Mouse (Mus musculus) spleen, adult 12 weeks (tissue): ENCODE measurements around the gene Kcnab1.

Source experiments
- DNase-seq: peaks from one replicate; pipeline ENCODE4 v3.0.0; 2022; ENCODE audit warnings: low spot score

Gene Kcnab1

DNA sequence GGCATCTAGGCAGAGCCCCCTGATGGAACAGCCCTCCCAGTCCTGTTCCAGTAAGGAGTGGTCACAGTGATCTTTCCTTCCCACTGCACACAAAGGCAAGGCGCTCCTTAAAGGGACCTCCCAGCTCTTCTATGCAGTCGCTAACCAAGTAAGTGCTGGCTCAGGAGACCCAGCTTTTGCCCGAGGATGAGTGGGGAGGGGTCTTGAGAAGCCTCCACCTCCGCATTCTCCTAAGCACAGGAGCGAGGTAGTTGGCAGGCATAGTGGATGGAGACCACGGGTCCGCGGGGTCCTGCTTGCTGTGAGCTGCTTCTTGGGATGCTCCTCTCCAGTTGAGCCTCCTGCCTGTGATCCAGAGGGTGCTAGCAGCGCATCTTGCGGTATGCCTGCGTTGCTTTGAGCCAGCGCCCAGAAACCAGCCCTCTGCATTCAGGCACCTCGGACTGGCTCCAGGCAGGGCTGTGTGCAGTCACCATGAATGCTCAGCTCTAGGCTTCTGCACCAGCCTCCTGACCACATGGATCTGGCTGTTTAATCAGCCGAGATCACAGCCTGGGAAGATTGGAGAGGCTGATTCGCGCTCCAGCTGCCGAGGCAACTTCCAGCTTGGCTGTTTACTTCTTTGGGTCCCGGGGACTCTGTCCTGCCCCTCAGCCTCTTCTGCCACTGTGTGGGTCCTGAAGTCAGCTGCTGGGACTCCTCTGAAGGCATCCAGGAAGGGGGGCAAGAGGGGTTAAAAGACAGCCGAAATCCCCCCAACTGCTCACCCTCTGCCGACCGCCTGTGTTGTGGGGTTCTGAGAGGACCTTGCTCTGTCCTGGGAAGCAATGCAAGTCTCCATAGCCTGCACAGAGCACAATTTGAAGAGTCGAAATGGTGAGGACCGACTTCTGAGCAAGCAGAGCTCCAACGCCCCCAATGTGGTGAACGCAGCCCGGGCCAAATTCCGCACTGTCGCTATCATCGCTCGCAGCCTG is at the start of gene Kcnab1:
TSS of gene Kcnab1 (plus strand) at position 440 of the 977 bp plus-strand sequence.
- no peak for DNase-seq

DNA sequence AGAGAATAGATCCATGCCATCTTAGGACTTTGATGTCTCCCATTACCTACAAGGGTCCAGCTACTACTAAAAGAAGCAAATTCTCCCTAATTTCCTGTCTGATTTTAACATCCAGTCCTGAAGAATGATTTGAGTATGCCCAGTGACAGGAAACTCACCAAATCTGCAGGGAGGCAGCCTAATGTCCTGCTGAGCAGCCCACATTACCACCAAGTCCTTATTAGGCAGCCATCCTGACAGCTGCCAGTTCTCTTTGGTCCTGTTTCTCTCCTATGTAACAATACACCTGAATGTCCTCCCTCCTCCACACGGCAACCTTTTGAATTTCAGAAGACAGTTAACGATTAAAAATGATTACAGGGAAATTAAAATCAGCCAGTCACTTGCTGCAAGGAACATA is 20.9 kb upstream of the Kcnab1 start:
- no peak for DNase-seq

DNA sequence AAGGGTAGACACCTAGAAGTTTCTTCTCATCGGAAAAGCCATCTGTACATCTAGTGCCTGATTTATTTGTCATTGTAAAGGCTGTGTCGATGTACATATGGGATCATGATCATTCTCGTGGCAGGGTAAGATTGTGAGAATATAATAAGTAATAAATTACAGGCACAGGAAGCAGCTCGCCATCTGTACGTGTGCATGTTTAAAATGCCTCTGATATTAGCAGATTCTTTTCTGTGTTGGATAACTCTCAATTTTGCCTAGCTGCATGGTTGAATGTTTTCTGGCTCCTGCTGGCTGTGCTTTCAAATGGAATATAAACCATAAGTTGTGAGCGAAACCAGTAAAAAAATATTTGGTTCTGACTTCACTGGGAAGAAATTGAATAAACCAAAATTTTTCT is 5.1 kb upstream of the Kcnab1 start:
- no peak for DNase-seq

DNA sequence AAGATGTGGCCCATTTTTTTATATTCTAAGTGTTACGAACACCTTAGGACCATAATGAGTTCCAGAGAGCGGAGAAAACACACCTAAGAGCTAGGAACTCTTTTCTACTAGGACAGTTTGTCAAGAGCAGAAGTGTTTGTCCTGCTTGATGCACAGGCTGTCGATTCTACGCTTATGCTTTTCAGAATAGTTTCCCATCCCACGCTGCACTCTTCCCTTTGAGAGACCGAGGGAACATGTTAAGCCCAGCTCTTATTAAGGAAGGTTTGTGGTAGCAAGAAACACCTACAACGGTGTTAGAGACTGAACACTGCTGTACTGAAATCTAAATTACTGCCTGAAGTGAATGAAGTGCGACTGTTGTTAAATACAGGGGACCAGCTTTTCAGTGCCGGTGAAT is 1.0 kb downstream of the Kcnab1 start:
- no peak for DNase-seq

DNA sequence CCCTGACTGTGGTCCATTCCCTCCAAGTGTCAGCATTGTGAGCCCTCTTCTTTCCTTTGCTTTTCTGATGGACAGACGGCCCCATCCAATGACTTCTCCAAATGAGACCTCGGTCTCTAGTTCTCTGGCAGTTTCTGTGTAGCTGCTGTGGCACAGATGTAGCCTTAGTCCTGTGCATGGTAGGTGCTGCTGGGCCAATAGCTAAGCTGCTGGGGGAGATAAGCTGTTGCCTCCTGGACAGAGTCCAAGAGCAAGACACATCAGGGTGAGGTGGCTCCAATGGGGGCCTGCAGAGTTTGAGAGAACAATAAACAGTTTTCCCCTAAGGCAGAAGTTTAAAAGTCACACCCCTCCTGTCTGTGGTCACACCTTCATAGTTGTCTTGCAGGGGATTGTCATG is 2.0 kb downstream of the Kcnab1 start:
- DNase-seq = no peak

DNA sequence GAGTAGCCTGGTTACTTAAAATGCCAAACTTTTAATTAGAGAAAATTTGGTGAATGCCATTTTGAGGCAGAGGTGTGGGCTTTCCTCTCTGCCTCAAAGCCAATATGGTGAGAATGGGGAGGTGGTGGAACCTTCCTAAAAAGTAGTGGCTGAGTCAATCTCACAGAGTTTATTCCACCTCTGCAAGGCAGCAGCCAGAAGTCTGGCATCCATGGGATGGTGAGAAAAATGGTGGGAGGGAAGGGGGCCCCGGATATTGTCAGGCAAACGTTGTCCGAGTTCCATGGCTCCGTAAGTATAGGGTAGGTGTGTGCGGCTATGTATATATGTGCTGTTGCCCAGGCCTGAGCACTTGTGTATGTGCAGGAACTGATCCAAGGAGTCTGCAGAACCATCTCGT is 6.0 kb downstream of the Kcnab1 start:
- no peak for DNase-seq

DNA sequence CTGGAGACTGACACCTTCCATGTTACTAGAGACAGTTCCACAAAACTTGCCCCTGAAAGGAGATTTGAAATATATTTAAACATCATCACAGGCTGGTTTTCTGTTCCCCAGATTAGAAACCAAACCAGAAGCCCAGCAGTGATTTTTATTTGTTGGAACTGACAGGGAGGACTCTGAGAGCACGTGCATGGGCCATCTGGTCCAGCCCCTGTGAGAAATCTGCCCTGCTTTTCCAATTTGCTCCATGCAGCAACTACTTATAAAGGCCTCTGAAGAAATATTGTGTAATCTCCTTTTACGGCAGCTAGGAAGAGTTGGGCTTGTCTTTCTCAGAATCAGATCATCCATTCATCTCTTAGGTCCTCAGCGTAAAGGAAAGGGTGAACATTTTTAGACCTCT is 7.8 kb downstream of the Kcnab1 start:
- no peak for DNase-seq

DNA sequence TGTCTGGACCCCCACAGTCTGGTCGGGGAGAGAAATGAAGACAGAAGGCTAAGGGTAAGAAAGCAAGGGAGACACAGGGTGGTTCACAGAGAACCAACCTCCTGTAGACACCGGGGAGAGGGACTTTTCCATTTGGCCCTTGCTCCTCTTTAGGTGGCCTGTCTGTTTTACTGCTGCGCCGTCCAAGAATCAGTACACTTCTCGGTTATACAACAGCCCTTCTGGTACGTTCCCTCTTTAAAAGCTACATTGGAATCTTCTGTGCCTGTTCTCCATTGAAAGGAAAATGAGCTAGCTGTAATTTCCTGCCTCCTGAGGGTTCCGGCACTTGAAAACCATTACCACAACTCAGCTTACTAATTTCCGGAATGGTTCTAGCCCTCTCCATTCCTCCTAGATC is 8.2 kb downstream of the Kcnab1 start:
- no peak for DNase-seq

DNA sequence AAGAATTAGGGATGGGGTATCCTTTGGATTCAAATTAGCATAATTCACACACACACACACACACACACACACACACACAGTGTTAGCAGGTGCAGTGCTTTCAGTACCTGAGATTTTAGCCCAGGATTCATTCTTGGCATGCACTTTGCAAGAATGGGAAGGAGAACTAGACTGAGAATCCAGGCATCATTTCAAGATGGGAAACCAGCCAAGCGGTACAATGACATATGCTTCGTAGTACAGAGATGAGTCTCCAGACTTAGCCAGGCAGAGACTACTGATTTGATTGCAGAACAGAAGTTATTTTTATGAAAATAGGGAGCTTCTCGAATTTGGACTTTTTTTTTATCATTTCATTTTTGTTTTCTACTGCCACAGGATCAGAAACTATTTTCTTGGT is 15.8 kb downstream of the Kcnab1 start:
- DNase-seq = no peak

DNA sequence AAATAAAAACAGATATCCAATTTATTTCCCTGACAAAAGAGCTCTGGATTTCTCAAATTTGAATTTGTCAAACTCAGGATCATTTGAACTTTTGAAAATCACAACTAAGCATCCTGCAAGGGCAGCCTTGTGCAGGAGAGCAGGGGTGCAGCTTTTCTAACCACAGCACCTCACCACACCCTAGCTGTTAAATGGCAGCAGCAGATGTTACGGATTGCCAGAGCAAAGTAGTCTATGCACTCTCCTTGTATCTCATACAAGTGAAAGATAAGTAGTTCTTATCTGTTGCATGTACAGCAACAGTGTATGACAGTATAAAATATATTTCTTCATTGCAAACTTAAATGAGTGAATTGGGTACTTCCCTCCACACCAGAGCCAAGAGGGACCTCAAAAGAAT is 20.4 kb downstream of the Kcnab1 start:
- no peak for DNase-seq

DNA sequence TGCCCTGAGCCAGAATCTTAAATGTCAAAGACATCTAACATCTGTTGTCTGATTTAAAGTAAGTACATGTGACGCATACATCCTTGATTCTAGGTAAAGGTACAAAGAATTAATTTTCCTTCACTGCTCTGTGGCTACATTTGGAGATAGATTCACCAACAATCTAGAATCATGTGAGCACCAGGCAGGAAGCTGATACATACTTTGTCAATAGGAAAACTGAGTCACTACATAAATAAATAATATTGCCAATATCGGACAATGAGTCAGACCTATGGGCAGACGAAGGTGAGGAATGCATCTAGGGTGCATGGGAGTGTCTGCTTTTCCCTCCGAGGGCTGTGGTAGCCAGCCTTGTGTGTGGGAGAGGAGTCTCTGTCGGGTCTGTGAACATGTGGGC is 25.7 kb downstream of the Kcnab1 start:
- no peak for DNase-seq

DNA sequence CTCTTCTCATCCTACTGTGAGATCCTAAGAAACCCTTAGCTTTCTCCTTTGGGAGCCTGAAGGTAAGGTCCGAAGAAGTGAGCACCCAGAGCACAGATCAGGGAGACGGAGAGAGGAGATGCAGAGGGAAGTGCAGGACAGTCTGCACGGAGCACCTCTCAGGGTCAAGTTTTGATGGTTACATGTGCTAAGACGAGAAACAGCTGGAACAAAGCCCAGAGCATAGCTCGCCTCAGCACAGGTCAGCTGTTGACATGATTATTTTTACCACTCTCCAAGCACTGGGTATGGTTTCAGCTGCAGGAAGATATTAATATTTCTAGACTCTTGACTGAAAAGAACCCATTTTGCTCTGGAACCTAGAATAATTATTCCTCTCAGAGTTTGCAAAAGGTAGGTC is 27.7 kb downstream of the Kcnab1 start:
- no peak for DNase-seq

DNA sequence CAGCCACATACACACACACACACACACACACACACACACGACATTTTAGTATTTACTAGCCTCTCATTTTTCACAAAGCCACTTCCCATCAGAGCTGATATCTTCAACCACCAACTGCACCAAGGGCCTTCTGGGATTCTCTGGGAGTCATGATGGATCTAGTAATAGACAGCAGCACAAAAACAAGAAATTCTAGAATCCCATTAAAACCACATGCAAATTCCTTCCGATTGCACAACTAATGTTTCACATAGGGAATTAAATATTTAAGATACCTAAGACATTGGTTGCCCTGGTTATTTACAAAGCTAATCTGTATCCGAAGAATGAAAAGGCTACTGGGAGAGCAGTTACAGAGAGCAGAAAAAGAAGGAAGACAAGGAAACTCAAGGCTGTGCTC is 29.6 kb downstream of the Kcnab1 start:
- no peak for DNase-seq

DNA sequence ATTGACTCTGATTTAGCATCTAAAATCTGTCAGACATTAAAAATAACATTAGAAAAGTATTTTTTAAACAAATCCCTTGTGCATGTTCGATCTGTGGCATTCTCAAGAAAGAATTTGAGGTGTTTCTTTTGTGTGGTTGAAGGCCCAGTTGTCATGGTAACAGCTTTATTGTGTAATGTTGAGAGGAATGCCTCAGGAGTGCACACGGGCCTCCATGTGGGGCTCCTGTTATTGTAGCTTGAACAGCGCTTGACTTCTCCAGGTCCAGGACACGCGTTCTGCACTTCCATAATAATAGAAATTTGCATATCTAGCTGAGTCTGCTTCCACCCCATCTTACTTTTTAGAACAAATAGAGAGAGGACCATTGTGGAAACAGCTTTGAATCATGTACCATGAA is 36.0 kb downstream of the Kcnab1 start:
- no peak for DNase-seq

DNA sequence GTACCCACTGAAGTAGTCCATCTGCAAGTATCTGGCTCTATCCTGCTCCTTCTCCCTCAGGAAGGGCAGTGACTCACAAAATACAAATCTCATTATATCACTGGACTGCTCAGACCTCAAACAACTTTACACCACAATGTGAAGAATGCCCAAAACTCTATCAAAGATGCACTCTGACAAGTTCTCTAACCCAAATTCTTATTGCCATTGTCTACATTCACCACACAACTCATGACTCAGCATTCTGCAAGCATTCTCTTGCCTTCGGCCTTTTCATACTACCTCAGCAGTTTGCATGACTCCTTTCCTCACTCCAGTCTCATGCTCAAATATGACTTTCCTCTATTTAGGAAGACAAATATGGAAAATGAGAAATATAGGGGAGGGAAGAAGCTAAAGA is 42.6 kb downstream of the Kcnab1 start:
- no peak for DNase-seq

DNA sequence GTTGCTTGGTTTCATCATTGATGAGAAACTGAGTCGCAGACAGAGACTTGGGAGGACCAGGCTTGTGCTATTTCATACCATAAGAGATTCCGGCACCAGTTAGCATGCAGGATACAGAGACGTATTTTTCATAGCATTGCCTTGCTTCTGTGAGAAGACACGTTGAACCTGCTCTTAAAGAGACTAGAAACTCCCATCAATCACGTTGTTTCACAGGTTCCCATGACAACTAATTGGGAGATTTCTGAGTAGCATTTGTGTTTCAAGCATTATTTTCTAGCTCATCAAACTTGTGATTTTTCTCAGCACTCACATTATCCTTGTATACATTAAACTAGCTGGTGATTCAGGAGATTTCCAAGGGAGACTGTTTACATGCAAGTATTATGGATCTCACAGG is 63.8 kb downstream of the Kcnab1 start:
- no peak for DNase-seq

DNA sequence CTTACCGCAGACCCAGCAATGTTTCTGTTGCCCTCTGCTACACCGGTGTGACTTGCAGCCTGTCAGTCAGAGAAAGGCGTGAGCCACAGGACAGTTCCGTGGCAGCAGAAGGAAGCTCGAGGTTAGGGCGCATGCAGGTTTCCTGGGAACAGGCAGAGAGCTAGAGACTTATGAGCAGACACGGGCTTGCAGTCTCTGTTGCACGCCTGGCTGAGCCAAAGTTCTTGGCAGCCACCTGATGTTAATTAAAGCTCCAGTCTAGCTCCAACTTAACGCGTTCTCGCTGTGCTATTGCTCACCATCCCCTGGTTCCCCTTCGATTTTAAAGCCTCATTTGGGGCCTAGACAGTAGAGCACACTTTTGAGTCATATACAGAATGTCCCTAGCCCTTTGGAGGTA is 65.4 kb downstream of the Kcnab1 start:
- no peak for DNase-seq

DNA sequence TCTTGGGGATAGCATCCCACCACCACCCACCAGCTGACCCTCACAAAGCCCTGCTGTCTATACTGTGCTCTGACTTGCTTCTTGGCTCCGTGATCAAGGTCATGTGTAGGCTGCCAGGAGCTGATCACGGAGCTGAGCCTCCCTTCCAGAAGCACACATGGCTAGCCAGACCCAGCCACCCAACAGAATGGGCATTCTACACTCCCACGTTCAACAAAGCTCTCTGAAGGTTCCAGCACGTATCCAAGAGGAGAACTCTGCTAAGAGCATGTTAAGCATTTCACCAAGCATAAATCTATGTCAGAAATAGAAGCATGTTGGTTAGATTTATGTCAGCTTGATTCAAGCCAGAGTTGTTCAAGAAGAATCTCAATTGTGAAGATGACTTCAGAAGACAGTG is 66.6 kb downstream of the Kcnab1 start:
- no peak for DNase-seq

DNA sequence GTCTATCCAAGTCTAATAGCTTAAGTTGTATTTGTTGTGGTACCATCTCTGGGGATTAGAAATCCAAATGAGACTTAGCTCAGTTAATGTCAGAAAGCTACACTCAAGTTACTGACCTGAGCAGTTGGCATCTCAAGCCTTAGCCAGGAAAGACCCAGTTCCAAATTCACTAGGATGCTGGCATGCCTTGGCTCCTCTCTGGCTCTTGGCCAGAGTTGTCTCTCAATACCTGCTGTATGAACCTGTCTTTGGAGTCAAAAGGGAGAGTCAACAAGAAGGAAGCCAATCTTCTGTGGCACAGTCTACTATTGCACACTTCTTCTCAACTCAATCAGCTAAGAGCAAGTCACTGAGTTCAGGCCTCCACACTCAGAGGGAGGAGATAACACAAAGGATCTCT is 67.7 kb downstream of the Kcnab1 start:
- DNase-seq = no peak

DNA sequence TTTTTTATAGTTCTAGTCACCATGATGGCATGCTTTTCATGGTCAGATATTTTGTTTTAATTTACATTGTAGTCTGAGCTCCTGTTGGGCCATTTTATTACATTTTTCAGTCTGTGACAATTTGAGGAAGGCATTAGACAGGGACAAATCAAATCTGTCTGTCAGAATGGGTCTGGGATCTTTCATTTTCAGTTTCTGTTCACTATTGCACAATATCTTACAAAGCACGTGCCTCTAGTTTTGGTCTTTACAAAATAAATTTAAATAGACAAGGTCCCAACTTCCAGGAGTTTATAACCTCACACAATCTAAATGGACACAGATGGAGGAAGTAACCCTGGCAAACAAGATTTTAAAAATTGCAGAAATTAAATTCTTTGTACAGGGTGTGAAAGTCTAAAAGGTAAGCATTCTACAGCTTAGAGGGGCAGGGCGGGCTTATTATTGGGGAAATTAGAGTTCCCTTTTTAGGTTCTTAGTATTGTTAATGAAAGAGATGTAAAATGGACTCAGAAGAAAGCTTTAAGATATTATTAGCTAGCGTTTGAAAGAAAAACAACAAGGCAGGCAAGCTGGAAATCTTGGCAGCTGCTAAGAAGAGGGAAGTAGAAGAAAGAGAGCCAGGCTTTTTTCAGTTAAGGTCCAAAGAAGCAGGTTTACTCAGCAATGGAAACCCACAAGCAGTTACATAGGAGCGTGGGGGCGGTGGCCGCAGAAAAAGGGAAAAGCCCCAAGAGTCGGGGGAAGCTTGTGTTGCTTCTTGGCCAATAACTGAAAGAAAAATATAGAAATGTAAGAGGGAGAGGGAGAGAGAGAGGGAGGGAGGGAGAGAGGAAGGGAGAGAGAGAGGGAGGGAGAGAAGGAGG is 78.9 kb downstream of the Kcnab1 start:
- DNase-seq = no peak

DNA sequence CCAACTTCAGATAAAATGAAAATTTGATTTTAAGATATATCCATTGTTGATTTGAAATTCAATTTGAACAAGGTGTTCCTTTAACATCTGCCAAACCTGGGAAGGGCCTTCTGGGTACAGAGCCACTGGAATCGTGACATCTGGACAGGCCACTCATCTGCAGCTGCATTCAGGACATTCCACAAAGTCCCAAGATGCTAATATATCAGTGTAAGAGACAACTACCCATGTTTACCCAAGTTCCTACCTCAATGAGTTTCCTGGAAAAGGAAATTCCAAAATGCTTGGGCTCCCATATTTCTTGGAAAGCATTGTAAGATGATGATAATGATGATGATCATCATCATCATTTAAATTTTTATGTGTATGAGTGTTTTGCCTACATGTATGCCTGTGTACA is 91.4 kb downstream of the Kcnab1 start:
- no peak for DNase-seq

DNA sequence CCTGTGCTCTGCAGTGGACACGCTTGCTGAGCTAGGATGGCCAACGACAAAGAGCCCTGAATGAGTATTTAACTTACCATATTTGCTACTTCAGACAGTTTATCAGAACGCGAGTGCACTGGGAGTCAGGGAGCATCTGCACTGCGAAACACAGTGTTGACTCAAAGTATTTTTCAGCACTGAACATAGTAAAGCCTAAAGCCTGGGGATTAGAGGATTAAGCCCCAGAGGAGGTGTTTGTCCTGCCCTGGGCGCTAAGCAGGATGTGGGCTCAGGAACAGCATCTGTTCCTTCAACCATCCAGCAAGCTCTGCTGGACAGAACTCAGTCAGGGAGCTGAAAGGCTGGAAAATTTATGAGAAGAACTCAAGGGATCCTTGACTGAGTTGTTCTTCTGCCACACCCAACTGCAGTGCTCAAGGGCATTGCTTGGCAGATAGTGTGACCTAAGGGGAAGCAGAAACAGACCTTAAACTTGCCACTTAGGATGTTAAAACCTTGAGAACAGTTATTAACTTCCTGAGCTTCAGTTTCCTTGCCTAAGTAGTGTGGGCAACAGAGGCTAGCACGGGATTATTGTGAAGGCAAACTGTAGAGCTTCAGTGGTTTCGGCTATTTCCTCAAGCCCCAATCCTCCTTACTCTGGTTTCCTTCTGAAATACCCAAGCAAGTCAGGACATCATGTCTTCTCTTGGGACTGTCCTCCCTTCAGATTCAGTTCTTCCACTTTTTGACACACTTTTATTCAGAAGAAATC is 94.4 kb downstream of the Kcnab1 start:
- no peak for DNase-seq
